Mouse (Mus musculus) Muller cell, postnatal 12 days (primary cell): ENCODE measurements around the gene Olfr469.
A peak's percentile ranks its signal among the peaks of the same experiment; 100 is the strongest.
"Not testable (repeated sequence)": the region's sequence is repeated elsewhere in the genome, so short reads cannot be mapped to it uniquely, and the experiment has no call there.

Experiments used
- DNase-seq: peaks from one replicate; pipeline ENCODE4 v3.0.0-alpha.2; 2015; ENCODE audit errors: inconsistent ontology term

Olfr469 gene

DNA sequence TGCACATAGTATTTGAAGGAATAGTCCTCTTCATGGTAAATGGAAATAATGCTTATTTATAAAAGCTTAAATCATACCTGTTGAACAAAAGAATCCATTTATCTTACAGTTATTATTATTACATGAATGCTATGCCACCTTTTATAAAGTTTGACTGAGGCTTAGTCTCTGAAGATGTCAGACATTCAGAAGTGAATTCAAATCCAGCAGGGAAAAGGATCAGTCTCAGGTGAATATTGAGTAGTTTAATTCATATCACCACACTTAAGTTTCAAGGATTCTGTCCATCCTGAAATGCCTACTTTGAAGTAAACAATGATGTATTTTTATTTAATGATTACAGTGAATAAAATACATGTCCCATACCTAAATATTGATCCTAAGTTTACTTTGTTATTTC, at the start of gene Olfr469:
Gene Olfr469 (minus strand): TSS at position 101 of the 400 bp plus-strand sequence.
- not testable (repeated sequence) for DNase-seq

GRCm38 (mm10) chr7:107847390-107847789, 22.0 kb upstream of the Olfr469 start, which contains the start of gene Olfr470:
TSS of gene Olfr470 (minus strand) at chr7:107847490.
- DNase-seq: not testable (repeated sequence)

DNA sequence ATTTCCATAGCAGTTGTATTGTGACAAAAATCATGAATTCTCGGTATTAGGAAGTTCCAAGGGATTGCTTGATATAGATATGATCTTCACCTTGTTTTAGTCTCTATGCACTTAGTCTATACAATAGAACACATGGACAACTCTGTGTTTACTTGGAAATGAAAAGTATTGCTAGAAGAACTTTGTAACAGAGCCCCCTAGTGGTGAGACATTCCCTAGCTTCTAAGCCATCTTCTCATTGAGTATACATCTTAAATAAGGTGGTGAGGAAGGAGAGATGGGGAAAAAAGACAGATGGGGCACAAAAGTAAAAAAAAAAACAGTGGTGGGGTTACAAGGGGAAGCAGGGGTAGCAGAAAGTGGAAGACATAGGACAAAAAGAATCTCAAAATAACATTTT, 16.4 kb upstream of the Olfr469 start:
- DNase-seq: peak; percentile 1

DNA sequence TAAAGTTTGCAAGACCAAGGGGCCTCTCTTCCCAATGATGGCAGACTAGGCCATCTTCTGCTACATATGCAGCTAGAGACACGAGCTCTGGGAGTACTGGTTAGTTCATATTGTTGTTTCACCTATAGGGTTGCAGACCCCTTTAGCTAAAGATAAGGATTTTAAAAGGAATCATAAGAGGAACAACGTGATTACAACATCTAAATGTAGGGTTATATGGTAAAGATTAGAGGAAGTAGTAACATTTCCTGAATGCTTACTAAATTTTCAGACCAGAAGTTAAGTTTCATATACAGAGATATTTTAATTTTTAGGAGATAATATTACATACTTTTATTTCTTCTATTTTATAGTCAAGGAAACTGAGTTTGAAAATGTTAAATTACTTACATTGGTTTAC, 1.5 kb downstream of the Olfr469 start:
- DNase-seq: not testable (repeated sequence)

GRCm38 (mm10) chr7:107819442-107819841, 5.9 kb downstream of the Olfr469 start:
- DNase-seq: no peak

DNA sequence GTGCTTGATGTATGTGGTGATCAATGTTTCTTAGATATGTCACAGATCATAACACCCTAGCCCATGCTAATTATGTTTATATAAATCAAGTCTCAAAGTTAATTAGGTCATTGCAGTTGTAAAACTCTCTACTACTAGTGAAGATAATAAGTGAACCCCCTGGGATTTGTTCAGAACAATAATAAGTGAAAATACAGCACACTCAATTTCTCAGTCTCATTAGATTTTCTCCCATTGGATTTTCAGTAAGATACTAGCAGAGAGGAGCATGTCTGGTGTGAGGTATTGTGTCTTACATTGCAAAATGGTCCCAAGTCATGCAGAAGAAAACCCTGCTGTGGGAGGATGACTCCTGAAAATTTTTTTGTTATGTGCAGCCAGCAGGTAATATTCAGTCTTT, 13.4 kb downstream of the Olfr469 start, which contains the start of gene Olfr467:
Gene Olfr467 (plus strand): TSS at position 301 of the 400 bp plus-strand sequence.
- no peak for DNase-seq

DNA sequence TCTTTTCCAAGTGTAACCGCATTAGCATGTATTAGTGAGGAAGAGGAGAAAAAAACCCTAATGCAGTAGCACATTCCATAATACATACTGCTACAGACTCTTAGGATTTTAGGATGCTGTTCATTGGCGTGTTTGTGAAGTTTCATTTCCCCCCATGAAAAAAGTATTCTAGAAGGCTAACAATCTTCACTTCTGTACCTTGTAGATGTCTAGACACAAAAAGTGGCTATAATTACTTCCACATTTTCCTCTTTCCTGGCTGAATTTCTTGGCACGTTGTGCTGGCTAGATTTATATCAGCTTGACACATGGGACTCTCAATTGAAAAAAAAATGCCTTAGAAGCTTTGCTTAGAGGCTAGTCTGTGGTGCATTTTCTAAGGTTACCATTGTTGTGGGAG, 23.2 kb downstream of the Olfr469 start:
- DNase-seq: no peak

- DNase-seq: no peak
Measured at GRCm38 (mm10) chr7:107801108-107801507, 24.2 kb downstream of the Olfr469 start, which contains the start of gene Ovch2. TSS of gene Ovch2 (minus strand) at chr7:107801208.

DNA sequence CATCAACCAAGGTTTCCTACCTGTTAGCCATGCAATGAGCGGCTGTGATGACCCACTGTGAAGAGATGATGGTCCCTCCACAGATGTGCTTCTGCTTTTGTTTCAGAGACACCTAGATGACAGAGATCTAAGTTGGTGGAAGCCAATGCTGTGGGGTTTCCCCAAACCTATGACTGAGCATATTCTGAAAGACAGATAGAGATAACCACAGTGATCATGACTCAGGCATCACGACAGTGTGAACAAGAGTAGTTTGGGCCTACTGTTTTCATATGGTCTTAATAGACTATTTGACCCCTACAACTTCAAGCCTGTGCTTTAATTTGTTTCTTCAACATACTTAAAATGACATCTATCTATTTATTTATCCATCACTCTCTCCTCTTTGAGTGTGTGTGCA, 28.8 kb downstream of the Olfr469 start:
- DNase-seq: no peak

DNA sequence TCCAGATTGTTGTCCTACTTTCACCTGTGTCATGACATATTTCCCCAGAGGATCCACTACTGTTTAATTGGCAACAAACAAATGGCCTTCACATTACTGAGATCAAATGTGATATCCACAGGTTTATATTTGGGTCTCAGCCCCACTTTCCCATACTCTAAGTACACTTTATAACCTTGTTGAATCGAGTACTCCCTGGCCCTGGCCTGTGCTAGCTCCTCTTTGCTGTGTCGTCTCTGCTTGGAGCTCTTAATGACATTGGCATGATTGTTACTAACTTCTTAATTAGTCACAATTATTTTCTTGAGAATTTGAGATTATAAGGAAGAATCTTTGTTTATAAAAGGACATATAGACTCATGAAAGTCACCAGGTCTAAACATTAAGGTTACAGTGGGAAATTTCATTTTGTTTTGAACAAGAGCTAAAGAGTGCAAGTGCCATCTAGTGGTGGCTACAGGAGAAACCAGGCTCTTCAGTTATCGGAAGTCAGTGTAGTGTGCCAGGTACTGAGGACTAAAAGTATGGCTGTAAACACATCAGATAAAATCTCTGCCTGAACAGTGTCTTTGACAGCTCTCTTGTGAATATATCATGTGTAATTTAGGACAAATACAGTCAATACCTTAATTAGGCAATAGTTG, 37.2 kb downstream of the Olfr469 start:
- DNase-seq: no peak

DNA sequence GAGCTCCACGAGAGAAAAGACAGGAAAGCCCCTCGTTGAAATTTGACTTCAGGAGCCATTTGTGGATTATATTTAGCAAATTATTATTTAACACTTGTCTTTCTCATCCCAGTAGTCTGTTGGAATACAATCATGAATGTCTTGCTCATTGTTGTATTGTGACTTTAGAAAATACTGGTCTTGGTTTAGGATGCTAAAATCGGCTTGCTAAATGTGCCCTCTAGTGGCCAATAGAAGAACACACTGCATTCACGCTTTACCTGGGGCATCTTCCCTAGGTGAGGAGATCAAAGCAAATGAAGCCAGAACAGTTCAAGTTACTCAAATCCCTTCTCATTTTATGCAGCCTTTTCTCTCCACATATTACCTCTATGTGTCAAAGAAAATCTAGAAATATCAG, 45.7 kb downstream of the Olfr469 start:
- no peak for DNase-seq

DNA sequence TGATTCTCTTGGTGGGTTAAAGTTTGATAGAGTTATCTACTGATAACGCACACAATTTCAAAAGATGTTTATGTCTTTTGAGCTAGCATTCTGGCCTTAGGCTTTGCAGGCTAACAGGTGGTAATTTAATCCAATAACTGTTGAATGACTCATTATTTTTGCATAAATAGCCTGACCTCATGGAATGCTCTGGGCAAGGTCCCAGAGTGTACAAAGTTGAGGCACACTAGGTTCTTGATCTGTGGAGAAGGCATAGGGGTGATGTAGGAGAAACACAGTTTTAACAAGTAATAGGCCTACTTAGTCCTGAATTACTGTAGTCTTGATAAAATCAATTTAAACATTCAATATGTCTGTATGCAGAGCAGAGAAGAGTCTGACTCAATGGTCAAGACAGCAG, 47.1 kb downstream of the Olfr469 start:
- peak; percentile 6 for DNase-seq

- no peak for DNase-seq
Measured at GRCm38 (mm10) chr7:107770812-107771211, 54.5 kb downstream of the Olfr469 start.
